Mouse (Mus musculus): ENCODE measurements around the gene Kcnh1. TPM values are rescaled to one million over a fixed set of nuclear protein-coding genes. Genes with fewer than 3 reads are reported as not detected.

The Kcnh1 gene
- 10 to 100 TPM; 75.4 to 77.0 TPM for total RNA-seq (2021)

DNA sequence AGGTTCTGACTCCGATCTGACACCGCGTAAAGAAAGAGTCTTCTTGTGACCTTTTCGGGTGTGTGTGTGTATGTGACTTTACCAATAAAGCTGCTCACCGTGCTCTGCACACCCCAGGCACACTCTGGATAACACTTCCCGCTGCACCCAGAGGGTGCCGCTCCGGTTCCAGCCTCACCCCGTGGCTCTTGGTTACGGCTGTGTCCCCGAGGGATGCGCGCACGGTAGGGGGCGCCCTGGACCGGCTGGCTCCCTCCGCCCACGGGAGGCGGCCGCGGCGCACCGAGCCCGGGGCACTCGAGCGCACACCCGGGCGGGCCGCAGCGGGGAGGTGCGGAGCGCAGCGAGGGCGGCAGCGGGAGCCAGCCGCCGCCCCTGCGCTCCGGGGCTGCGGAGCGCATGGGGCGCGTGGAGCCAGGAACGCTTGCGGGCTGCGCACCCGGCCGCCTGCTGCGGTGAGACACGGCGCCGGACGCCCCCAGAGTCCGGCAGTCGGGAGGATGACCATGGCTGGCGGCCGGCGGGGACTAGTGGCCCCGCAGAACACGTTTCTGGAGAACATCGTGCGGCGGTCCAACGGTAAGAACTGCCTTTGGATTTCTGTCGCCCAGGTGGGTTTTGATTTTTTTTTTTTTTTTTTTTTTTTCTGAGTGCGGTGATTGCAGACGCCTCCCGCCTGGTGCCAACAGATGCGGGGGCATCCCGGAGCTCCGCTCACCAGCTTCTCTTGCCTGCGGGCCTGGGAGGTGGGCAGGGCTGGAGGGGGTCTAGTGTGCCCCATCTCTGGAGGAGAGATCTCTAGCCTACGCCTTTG, at the start of gene Kcnh1:
TSS of gene Kcnh1 (plus strand) at position 267 of the 814 bp plus-strand sequence.
- peak; percentile 92 to 95 for DNase-seq (ENCODE audit: low spot score in 2 of 2)
- intact Hi-C loops (cut with DNase I): loop anchor here (1.0 to 5.0 kb wide), 4 partner anchors 147 to 462 kb away; no protein-coding TSS in a partner anchor

DNA sequence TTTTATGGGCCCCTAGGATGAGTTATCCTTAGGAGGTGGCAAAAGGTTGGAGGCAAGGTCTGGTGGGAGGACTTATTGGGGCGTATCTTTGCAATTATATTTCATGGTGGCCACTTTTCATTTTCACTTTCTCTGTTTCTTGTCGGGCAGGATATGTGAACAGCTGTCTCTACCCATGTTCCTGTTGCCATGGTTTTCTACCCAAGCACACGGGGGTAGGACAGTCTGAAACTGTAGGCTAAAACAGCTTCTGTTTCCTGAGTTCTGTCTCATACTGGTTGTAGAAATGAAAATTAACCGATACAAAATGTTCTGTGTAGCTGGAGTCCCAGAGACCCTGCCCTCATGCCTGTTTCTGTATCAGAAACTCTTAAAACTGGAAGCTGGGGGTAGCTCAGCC, 39.4 kb upstream of the Kcnh1 start:
- intact Hi-C loops (cut with DNase I): no loop called here
- no peak for DNase-seq (ENCODE audit: low spot score in 2 of 2)

DNA sequence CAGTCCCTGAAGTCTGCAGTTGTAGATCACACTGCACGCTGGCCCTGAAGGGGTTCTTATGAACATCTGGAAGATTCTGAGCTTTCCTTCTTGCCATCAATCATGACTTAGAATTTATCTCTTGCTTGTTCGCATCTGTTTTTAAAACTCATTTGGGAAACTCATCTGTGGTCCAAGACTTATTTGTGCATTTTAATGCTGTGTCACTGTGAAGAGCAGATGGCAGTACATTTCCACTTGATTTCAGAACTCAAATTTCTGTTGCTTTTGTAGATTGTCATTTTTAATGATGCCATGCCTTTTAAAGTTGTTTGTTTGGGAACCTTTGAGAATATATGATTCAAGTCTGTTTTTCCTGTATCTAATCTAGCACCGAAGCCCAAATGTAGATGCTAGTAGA, 19.1 kb upstream of the Kcnh1 start:
- DNase-seq (ENCODE audit: low spot score in 2 of 2): no peak
- intact Hi-C loops (cut with DNase I): loop anchor here (1.0 kb wide), 1 partner anchor 17 kb away; no protein-coding TSS in a partner anchor

GRCm38 (mm10) chr1:192179877-192180276, 10.7 kb upstream of the Kcnh1 start:
- intact Hi-C loops (cut with DNase I): no loop called here
- no peak for DNase-seq (ENCODE audit: low spot score in 2 of 2)

DNA sequence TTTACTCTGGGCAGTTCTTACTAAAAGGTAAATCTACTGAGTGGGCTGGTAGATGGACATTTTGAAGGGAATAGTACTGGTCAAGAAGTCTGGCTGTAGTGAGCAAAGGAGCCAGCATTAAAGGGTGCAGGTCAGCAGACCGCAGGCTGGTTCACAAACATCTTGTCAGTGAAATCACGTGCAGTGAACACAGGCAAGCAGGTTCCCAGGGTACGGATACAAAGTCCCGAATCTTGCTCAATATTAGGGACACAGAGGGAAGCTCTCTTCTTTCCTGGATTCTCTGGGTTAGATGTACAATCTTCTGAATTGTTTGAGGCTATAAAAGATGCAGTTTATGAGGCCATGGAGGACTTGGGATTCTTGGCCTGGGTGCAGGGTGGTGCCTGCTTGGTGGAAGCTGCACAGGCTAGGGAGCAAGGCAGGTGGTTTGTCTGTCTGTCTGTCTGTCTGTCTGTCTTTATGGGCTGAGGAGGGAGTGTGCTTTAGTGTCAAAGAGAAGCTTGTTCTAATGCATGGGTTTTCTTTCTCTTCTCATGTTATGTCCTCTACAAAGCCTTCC, 8.8 kb upstream of the Kcnh1 start:
- intact Hi-C loops (cut with DNase I): no loop called here
- no peak for DNase-seq (ENCODE audit: low spot score in 2 of 2)

DNA sequence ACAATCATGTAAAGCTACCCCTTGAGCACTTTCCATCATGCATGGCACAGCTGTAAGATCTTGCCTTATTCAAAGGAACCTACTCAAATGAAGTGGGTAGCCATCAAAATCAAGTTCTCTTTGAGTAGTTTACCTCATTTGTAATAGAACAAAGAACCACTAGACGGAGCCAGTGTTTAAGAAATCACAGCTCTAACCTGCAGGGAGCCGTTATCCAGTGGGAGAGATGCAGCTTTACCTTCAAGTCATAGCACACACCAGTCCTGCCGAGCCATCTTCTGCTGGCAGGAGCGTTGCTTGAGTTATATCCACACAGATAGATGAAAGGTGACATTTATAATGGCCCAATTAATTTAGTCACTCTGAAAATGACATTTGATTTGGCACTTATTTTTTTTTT, 1.5 kb upstream of the Kcnh1 start:
- intact Hi-C loops (cut with DNase I): loop anchor here (2.0 kb wide), 1 partner anchor 524 kb away; no protein-coding TSS in a partner anchor
- DNase-seq (ENCODE audit: low spot score in 2 of 2): no peak

DNA sequence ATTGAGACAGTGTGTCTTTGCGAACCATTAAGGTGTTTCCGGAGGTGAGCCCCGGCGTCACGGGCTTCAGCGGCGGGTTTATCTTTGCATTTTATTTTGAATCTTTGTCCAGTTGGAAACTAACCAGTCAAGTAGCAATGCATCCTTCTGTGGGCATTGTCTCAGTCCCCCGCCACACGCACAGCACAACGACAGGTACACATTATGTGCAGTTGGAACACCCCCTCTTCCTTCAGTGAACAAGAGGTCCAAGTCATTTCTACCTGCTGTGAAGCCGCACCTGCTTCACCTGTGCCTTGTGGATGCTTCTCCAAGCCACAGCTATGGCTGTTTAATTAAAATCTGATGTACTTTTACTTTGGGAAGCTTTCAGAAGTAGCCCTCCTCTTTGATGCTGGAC, 803 bp upstream of the Kcnh1 start:
- intact Hi-C loops (cut with DNase I): loop anchor here (1.0 to 5.0 kb wide), 5 partner anchors 148 to 523 kb away; no protein-coding TSS in a partner anchor
- no peak for DNase-seq (ENCODE audit: low spot score in 2 of 2)

GRCm38 (mm10) chr1:192191322-192191639, 707 bp downstream of the Kcnh1 start:
- intact Hi-C loops (cut with DNase I): loop anchor here (5.0 kb wide), 3 partner anchors 146 to 461 kb away; no protein-coding TSS in a partner anchor
- DNase-seq (ENCODE audit: low spot score in 2 of 2): peak in 1 of 2 experiments; percentile 61

- intact Hi-C loops (cut with DNase I): loop anchor here (5.0 kb wide), 3 partner anchors 145 to 460 kb away; no protein-coding TSS in a partner anchor
- no peak for DNase-seq (ENCODE audit: low spot score in 2 of 2)
These were observed 1.3 kb downstream of the Kcnh1 start for GRCm38 (mm10) chr1:192191859-192192258.

GRCm38 (mm10) chr1:192192710-192193109, 2.1 kb downstream of the Kcnh1 start:
- no peak for DNase-seq (ENCODE audit: low spot score in 2 of 2)

GRCm38 (mm10) chr1:192193656-192194055, 3.1 kb downstream of the Kcnh1 start:
- intact Hi-C loops (cut with DNase I): loop anchor here (5.0 kb wide), 3 partner anchors 144 to 459 kb away; no protein-coding TSS in a partner anchor
- peak in 1 of 2 experiments; percentile 39 for DNase-seq (ENCODE audit: low spot score in 2 of 2)

More at GRCm38 (mm10) chr1:192192710-192193109, 2.1 kb downstream of the Kcnh1 start:
- intact Hi-C loops (cut with DNase I): loop anchor here (5.0 kb wide), 3 partner anchors 145 to 460 kb away; no protein-coding TSS in a partner anchor

GRCm38 (mm10) chr1:192197495-192197894, 6.9 kb downstream of the Kcnh1 start:
- intact Hi-C loops (cut with DNase I): no loop called here
- no peak for DNase-seq (ENCODE audit: low spot score in 2 of 2)

DNA sequence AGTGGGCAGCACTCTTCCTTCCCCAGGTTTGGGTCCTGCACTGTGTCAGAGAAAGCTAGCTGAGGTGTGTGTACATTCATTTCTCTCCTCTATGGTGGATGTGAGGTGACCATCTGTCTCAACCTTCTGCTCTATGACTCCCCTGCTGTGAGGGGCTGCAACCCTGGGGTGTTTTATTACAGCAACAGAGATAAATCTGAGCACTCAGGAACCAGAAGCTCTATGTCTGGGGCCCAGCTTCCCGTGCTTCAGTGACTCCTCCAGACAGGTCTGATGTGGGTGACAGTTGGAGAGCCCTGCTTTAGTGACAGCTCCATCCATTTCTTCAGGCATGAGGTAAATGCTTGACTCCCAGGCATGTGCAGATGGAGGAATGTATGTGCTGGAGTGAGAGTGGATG, 12.4 kb downstream of the Kcnh1 start:
- no peak for DNase-seq (ENCODE audit: low spot score in 2 of 2)
- intact Hi-C loops (cut with DNase I): no loop called here

DNA sequence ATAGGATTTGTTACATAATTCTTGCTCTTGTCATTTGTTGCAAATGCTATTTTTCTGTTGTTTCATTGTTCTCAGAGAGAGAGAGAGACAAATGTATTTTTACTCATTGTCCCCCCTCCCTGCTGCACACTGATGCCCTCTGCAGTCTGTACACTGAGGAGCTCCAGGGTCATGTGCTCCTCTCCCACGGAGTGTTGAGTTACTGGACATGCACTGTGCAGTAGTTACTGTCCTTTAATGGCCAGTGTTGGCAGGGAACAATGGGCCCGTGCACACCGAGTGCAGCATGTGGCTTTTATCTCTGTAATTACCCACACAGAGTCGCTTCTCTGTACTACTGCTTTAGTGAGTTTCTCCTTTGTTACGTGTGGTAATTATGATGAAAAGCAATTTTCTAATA, 17.4 kb downstream of the Kcnh1 start:
- intact Hi-C loops (cut with DNase I): no loop called here
- no peak for DNase-seq (ENCODE audit: low spot score in 2 of 2)

GRCm38 (mm10) chr1:192212448-192212847, 21.9 kb downstream of the Kcnh1 start:
- DNase-seq (ENCODE audit: low spot score in 2 of 2): no peak
- intact Hi-C loops (cut with DNase I): no loop called here

- no peak for DNase-seq (ENCODE audit: low spot score in 2 of 2)
- intact Hi-C loops (cut with DNase I): no loop called here
These were observed 24.1 kb downstream of the Kcnh1 start for GRCm38 (mm10) chr1:192214666-192215065.

GRCm38 (mm10) chr1:192220156-192220555, 29.6 kb downstream of the Kcnh1 start:
- intact Hi-C loops (cut with DNase I): no loop called here
- no peak for DNase-seq (ENCODE audit: low spot score in 2 of 2)

- intact Hi-C loops (cut with DNase I): no loop called here
- DNase-seq (ENCODE audit: low spot score in 2 of 2): no peak
These were observed 33.6 kb downstream of the Kcnh1 start for GRCm38 (mm10) chr1:192224161-192224560.

- DNase-seq (ENCODE audit: low spot score in 2 of 2): no peak
- intact Hi-C loops (cut with DNase I): no loop called here
These were observed 42.1 kb downstream of the Kcnh1 start for GRCm38 (mm10) chr1:192232696-192233095.

- intact Hi-C loops (cut with DNase I): no loop called here
- DNase-seq (ENCODE audit: low spot score in 2 of 2): no peak
These were observed 56.3 kb downstream of the Kcnh1 start for GRCm38 (mm10) chr1:192246836-192247235.

GRCm38 (mm10) chr1:192259146-192259545, 68.6 kb downstream of the Kcnh1 start:
- DNase-seq (ENCODE audit: low spot score in 2 of 2): no peak

More at GRCm38 (mm10) chr1:192259146-192259545, 68.6 kb downstream of the Kcnh1 start:
- intact Hi-C loops (cut with DNase I): no loop called here
